8 mouse cellular contexts compared by ENCODE assay signal in genomic region chr15:85403256-85403731, GRCm38 (mm10).
DNase-seq lines count a peak whose midpoint lies in the region; ATAC-seq and TF ChIP-seq lines count a peak whose summit lies in the region.

No protein-coding gene starts in this region.

- ATAC-seq in forebrain, embryonic 15.5 days (replicated peaks) = peak; percentile 98
- ATAC-seq in hindbrain, postnatal 0 days = peak; percentile 96
- ATAC-seq in midbrain, embryonic 12.5 days (ENCODE audit: low FRiP score, low read depth) = peak; percentile 34; the same call in 1 of the 2 replicates

- no peaks in the 10 kb centered on the region for H3K9me3 ChIP-seq in forebrain, embryonic 15.5 days
- H3K9me3 ChIP-seq in hindbrain, postnatal 0 days (ENCODE audit: low read length) = no peaks in the 10 kb centered on the region
- no peaks in the 10 kb centered on the region for H3K9me3 ChIP-seq in midbrain, embryonic 12.5 days

- no peaks in the 10 kb centered on the region for H3K27me3 ChIP-seq in thymus, adult 2 months (ENCODE audit: control insufficient read depth, insufficient read depth, low read length)
- no peaks in the 10 kb centered on the region for H3K27me3 ChIP-seq in forebrain, embryonic 15.5 days
- no peaks in the 10 kb centered on the region for H3K27me3 ChIP-seq in hindbrain, postnatal 0 days (ENCODE audit: insufficient read depth, low read length)
- H3K27me3 ChIP-seq in midbrain, embryonic 12.5 days = no peaks in the 10 kb centered on the region

- 88% methylated on average over 4 of the region's 4 CpGs for WGBS in thymus, adult 2 months
- 28% methylated on average over 4 of the region's 4 CpGs for WGBS in forebrain, embryonic 15.5 days
- 31% methylated on average over 4 of the region's 4 CpGs for WGBS in hindbrain, postnatal 0 days
- 65% methylated on average over 4 of the region's 4 CpGs for WGBS in midbrain, embryonic 12.5 days

- no peak overlapping the region for H3K4me2 ChIP-seq in forebrain, embryonic 15.5 days (replicated peaks)
- H3K4me2 ChIP-seq in hindbrain, postnatal 0 days (ENCODE audit: low read depth, low read length) = no peak overlapping the region
- no peak overlapping the region for H3K4me2 ChIP-seq in midbrain, embryonic 12.5 days (replicated peaks)

- no peak for TF ChIP-seq POLR2A in thymus, adult 2 months (IDR thresholded peaks at IDR 0.05; ENCODE audit: control insufficient read depth, extremely low read depth, insufficient read depth, low read length, poor library complexity)

- no peak overlapping the region for H3K27ac ChIP-seq in thymus, adult 2 months (ENCODE audit: control insufficient read depth, insufficient read depth, low read length)
- peak overlapping the region; percentile 95 for H3K27ac ChIP-seq in forebrain, embryonic 15.5 days (replicated peaks)
- H3K27ac ChIP-seq in hindbrain, postnatal 0 days = peak overlapping the region; percentile 77
- H3K27ac ChIP-seq in midbrain, embryonic 12.5 days (replicated peaks) = peak overlapping the region; percentile 56

- no peak overlapping the region for H3K4me3 ChIP-seq in thymus, adult 2 months (ENCODE audit: control insufficient read depth, insufficient read depth, low read length)
- no peak overlapping the region for H3K4me3 ChIP-seq in forebrain, embryonic 15.5 days
- no peak overlapping the region for H3K4me3 ChIP-seq in hindbrain, postnatal 0 days (ENCODE audit: low read length)
- no peak overlapping the region for H3K4me3 ChIP-seq in midbrain, embryonic 12.5 days

- peak; percentile 28 for DNase-seq in thymus, adult 2 months
- DNase-seq in thymus, postnatal 36 days = no peak
- peak; percentile 95 for DNase-seq in hindbrain, postnatal 0 days (ENCODE audit: low spot score)
- peak; percentile 22 to 47 for DNase-seq in thymus, postnatal 10 days (ENCODE audit: low spot score in 2 of 2)
- DNase-seq in kidney, adult 9 months = no peak
- no peak for DNase-seq in urinary bladder, postnatal 4 days (ENCODE audit: low spot score in 2 of 2)

- peaks cover 32% of the 10 kb centered on the region for H3K4me1 ChIP-seq in thymus, adult 2 months (replicated peaks; ENCODE audit: control insufficient read depth, insufficient read depth, low read length)
- peaks cover 45% of the 10 kb centered on the region for H3K4me1 ChIP-seq in forebrain, embryonic 15.5 days
- H3K4me1 ChIP-seq in hindbrain, postnatal 0 days (ENCODE audit: insufficient read depth, low read length) = peaks cover 19% of the 10 kb centered on the region; the same call in 1 of the 2 replicates
- peaks cover 22% of the 10 kb centered on the region for H3K4me1 ChIP-seq in midbrain, embryonic 12.5 days

- no peak overlapping the region for H3K9ac ChIP-seq in forebrain, embryonic 15.5 days (replicated peaks)
- H3K9ac ChIP-seq in hindbrain, postnatal 0 days (replicated peaks; ENCODE audit: low read length) = no peak overlapping the region
- H3K9ac ChIP-seq in midbrain, embryonic 12.5 days (replicated peaks) = no peak overlapping the region

- TF ChIP-seq CTCF in thymus, adult 2 months (IDR thresholded peaks at IDR 0.05; ENCODE audit: borderline replicate concordance, control insufficient read depth, extremely low read depth, insufficient read depth, low read length, poor library complexity) = 0 out of 2 replicates have a peak, but pooled peaks have one; percentile 24
- TF ChIP-seq CTCF in hindbrain, postnatal 0 days (IDR thresholded peaks at IDR 0.05; ENCODE audit: low read depth) = peak; percentile 45; the same call in 1 of the 2 replicates

- H3K36me3 ChIP-seq in thymus, adult 2 months (ENCODE audit: control insufficient read depth, insufficient read depth, low read length) = peaks cover 3% of the 10 kb centered on the region; the same call in 1 of the 2 replicates
- H3K36me3 ChIP-seq in forebrain, embryonic 15.5 days = no peaks in the 10 kb centered on the region
- no peaks in the 10 kb centered on the region for H3K36me3 ChIP-seq in hindbrain, postnatal 0 days (ENCODE audit: insufficient read depth, low read length)
- H3K36me3 ChIP-seq in midbrain, embryonic 12.5 days = peaks cover 17% of the 10 kb centered on the region; the same call in 1 of the 2 replicates

Comparison
In these comparisons a context has a peak if more than half of its experiments do, and no peak if none do; other contexts are left out.
1. DNase-seq: peak in thymus, adult 2 months (single experiment), hindbrain, postnatal 0 days (single experiment) and thymus, postnatal 10 days (2 of 2); none in thymus, postnatal 36 days (0 of 2), kidney, adult 9 months (single experiment) and urinary bladder, postnatal 4 days (0 of 2).
2. ATAC-seq: peak in every context shown above with its lines; median percentile 98 in forebrain, embryonic 15.5 days; 96 in hindbrain, postnatal 0 days; 34 in midbrain, embryonic 12.5 days.